Mouse (Mus musculus) urinary bladder, postnatal 36 days (tissue): ENCODE data around the gene Gabpb2.

ENCODE experiments used
- DNase-seq, 2 experiments: peaks; one replicate each; pipeline ENCODE4 v3.0.0; 2022; ENCODE audit warnings: low spot score in 2 of 2, mixed read lengths in 1 of 2

Gene Gabpb2

DNA sequence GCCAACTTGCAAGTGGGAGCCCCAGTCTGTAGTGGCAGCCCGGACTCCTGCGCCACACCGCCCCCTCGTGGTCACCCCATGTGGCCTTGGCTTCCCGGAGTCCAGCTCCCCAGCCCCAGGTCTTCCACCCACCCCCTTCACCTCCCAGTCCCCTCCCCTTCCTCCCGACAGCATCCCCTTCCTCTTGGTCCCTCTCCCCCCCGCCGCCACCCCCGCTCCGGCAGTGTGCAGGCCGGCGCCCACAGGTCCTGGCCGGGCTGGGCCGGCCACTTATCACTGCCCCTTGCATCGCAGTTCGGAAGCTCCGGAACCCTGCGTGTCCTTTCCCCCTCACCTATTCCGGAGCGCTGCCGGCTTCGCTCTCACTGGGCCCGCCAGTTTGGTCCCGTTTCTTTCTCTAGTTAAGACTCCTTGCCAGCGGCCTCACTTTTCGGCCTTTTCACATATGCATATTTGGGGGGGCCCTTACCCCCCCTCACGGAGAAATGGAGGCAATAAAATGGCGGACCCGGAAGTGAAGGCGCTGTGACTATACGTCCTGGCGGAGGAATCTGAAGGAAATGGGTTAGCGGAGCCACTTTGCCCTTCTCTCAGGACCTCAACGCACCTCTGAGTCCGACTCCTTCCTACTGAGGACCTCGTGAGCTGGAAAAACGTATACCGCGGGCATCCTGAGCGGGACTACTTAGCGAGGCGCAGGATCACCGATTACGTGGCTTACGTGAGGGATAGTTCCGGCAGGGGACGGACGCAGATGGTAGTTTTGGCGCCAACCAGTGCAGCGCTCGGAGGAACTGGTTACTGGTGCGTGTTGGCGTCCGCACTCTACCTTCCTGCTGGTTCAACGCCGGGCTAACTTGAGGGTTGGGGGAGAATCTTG, at the start of gene Gabpb2:
Gabpb2 (minus strand) TSS at position 662 of the 880 bp plus-strand sequence.
- DNase-seq: peak; percentile 93 to 95

DNA sequence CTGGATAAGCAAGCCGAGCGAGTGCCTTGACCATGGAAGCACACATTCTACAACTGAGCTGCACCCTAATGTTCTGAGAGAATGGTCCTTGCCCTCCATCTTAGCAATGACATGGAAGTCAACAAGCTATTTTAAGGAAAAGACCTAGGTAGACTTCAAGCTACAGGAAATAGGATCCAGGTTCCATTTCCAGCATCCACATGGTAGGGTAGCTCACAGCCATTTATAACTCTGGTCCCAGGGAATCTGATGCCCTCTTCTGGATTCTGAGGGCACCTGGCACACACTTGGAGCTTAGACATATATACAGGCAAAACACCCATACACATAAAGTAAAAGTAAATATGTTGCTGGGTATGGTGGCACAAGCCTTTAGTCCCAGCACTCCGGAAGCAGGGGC, 48.3 kb upstream of the Gabpb2 start:
- DNase-seq: no peak

DNA sequence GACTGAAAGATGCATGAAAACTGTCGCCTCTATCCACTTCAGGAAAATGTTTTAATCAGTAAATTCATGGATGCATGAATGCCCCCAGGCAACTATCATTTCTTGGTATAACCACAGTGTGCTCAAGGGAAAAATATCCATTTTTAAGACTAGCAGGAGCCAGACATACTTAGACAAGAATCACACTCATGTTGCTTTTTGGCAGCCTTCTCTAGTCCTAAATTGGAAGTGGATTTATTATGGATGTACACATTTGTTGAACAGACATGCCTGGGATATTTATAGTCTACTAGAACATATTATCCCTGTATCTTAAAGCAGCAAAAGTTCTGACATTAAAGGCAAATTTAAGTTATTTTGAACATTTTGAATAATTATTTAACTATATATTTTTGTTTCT, 47.0 kb upstream of the Gabpb2 start:
- no peak for DNase-seq

DNA sequence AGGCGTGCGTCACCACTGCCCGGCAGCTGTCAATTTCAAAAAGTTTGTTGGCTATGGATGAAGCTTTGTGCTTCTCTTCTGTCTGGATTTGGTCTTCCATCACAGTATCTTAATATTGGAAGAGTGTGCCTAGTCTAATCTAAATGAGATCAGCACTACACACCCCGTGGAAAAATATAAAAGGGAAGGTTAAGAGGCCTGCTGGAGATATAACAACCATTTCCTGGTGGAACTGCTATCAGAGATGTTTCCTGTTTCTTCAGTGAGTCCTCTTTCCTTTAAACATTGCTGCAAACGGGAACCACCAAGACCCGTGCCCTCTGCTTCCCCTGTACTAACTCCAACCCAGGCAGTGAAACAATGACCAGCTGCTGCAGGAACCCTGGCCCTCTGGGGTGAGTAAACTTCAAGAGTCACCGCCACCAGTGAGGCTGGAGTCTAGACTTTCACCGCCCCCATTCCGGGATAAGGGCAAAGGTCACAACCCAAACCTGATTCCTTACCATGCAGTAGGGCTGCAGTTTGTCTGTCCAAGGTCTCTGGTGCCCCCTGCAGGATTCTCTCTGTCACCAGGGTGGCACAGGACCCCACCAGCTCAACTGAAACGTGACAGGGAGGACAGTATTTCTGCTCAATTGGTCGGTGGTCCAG, 45.5 kb upstream of the Gabpb2 start:
- DNase-seq: peak in 1 of 2 experiments; percentile 70

DNA sequence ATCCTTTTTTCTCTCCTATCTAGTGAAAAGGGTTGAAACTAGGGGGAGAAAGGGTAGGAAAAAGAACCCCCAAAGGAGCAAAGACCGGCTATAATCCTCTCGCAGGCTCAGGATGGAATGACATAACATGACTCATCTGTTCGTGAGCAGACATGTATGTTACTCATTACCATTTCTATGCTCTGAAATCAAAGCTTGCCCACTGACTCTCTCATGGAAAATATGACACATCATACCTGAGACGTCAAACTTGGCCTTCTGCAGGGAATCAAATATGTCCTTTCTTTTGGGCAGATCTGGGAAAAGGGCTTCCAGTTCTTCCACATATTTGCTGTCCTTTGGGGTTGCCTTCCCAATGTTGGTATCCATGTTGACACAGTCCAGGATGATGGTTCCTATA, 44.3 kb upstream of the Gabpb2 start:
- no peak for DNase-seq

DNA sequence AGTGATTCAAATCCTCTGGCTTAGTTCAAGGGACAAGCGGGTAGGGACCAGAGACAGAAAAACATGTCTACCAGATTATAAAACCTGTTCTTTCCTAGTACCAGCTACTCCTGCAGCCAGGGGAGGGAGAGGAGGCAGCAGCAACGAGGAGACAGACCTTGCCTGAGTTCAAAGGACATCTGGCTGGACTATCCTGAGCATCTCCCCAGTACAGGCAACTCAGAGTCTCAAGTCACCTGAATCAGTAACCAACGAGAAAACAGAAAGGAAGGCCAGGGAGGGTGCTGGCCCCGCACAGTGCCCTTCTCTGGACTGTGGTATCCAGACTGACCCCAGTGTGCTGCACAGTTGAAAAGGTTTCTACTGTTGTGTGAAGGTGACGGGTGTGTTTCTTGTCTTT, 39.2 kb upstream of the Gabpb2 start:
- DNase-seq: no peak

DNA sequence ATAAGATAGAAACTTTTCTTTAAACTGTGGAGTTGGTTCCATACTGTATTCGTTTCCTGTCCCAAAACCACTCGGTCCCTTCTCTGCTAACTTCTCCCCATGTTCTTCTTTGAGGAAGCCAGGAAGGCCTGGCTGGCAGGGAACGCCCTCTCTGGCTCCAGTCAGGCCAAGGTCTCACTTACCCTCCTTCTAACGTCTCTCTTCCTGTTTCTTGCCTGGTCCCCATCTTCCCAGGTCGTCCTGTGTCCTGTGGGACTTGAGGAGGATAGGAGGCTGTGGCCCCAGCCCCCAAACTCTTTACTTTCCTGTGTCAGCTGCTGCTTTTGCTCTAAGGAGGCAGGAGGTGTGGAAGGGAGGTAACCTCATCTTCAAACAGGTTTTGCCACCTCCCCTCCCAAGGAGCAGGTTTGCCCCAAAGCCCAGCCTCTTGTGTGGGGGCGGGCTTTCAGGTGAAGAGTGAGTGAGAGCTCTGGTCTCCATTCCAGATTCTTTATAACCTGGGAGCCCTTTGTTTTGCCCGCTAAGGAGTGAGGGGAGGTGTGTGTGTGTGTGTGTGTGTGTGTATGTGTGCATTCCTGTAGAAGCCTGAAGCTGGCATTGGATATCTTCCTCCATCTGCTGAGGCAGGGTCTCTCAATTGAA, 33.2 kb upstream of the Gabpb2 start, which contains the start of gene Bnipl:
Bnipl (minus strand) TSS at position 411 of the 642 bp plus-strand sequence.
- DNase-seq: no peak

DNA sequence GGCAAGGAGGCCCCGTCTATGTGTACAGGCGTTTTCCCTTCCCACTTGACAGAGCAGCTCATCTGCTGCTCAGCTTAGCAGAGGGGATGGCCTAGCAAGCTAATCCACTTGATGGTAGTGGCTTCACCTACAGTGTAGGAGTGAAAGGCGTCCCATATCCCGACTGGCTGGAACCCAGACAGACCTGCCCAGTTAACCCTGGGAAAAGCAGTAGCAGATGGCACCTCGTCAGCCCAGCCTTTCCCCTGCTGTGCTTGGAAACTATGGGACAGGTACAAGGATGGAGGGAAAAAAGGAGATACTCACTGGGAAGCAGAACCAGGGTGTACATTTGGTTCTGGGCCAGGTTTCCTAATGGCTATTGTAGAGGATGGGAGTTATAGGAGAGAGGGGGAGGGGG, 32.6 kb upstream of the Gabpb2 start:
- no peak for DNase-seq

DNA sequence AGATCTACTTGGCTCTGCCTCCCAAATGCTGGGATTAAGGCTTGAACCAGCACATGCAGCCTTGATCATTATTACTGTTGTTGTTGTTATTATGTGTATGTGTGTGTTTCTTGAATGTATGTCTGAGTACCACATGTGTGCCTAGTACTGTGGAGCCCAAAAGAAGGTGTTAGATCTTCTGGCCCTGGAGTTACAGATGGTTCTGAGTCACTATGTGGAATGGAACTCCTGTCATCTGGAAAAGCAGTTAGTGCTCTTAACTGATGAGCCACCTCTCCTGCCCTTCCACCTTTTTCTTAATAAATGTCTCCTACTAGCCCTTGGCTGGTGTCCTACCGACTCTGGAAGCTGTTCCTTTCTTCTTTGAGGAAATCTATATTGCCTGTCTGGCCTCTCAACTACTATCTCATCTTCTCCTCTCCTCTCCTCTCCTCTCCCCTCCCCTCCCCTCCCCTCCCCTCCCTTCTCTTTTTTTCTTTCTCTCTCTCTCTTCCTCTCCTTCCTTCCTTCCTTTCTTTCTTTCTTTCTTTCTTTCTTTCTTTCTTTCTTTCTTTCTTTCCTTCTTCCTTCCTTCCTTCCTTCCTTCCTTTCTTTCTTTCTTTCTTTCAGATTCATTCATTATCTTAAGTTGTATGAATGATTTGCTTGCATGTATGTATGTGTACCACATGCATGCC, 30.1 kb upstream of the Gabpb2 start:
- DNase-seq: no peak

DNA sequence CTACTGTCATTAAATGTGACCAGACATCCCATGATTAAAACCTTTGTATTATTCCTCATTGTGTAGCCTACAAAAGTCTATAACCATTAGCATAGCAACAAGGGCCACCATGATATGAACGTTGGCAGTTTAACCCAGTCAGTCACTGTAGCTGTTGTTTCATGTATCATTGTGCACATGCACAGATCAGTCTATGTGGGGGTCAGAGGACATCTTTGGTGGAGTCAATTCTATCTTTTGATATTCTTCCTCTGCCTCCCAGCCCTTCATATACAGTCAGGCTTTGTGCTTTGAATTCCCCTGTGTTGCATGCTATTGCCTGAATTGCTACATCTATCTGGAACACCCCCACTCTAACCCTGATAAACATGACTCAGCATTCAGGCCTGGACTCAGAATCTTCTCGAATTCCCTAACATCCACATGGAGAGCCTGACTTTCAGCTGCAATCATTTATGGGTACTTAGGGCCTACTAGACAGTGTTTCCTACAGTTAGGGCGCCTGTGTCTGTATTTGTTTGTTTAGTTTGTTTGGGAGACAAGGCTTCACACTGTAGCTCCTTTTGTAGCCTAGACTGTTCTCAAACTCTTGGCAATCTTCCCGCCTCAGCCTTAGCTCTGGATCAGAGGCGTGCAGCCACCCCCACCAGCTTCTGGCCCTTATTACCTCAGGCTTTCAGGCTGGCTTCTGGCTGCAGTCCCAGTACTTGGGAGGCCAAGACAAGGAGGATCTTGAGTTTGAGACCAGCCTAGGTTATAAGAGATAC, 28.9 kb upstream of the Gabpb2 start:
- DNase-seq: peak in 1 of 2 experiments; percentile 62

DNA sequence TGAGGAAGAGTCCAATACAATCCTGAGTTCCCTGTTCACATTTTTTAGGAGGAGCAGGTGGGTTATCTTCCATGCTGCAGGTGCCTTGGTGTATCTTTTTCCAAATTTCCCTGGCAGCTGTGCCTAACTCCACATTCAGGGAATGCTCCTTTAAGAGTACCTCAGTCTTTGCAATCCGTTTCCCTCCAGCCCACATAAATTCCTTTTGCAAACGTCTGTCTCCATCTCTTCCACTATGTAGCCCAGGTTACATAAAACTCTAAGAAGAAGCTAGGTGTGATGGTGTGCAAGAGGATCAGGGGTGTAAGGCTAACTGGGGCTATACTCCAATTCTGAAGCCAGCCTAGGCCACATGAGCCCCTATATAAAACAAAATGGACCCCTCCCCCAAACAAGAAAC, 25.4 kb upstream of the Gabpb2 start:
- DNase-seq: no peak

DNA sequence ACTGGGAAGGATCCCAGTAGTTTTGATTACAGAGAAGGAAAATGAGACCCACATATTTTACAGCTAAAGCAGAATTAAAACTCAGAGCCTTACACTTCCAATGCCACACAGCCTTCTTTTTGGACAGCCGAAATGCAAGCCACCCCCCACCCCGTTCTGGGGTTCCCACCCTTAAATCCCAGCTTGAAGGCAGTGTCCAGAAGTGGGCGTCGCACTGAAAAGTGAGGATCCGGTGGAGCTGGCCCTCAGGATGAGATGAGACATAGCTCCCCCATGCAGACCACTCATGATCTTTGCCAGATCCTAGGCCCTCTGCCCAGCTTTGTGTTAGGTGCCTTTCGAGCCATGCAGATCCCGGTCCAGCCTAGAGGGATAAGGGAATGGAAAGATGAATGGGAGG, 23.8 kb upstream of the Gabpb2 start, which contains the start of gene Gm128:
Gm128 (minus strand) TSS at position 101 of the 400 bp plus-strand sequence.
- DNase-seq: no peak

DNA sequence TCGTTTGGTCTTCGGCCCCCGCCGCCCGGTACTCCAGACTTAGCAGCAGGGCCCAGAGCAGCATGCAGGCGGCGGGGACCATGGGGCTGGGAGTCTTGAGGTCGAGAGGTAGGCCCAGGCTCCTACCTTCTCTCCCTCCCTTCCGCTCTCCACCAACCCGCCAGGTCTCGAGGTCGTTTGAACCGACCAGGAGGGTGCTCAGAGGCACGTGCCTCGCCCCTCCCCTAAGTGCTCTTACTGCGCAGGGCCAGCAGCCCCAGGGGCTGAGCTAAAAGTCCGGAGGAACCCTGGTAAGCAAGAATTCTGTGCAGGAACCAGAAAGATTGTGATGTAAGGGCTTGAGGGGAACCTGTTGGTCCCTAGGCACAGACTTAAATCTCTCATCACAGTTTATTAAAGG, 23.2 kb upstream of the Gabpb2 start:
- no peak for DNase-seq

DNA sequence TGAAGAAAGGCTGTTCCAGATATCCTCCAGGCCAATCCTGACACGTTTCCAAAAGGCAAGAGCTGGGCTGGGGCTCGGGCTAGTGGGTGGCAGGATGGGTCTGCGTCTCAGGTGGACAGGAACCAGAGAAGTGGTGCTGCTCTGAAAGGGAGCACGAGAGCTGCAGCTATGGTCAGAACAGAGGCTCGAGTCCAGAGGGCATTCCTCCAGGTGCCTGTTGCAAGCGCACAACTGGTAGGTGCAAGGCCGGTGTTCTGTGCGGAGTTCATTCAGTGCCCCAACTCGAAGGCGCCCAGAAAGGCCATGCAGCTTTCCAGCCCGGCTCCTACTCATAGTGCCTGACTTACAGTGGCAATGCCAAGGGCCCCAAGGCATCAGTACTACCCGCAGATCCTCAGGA, 22.3 kb upstream of the Gabpb2 start:
- no peak for DNase-seq

DNA sequence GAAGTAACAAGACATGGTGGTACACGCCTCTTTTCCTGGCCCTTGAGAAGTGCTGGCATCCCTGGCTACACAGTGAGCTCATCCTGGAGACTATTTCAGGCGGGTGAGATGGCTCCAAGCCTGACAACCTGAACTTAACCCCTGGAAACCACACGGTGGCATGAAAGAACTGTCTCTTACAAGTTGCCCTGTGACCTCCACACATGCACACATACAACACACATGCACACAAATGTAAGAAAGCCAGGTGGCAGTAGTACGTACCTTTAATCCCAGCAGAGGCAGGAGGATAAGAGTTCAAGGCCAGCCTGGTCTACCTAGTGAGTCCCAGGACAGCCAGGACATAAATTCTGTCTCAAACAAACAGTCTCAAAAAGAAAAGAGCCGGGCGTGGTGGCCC, 21.3 kb upstream of the Gabpb2 start:
- DNase-seq: no peak

DNA sequence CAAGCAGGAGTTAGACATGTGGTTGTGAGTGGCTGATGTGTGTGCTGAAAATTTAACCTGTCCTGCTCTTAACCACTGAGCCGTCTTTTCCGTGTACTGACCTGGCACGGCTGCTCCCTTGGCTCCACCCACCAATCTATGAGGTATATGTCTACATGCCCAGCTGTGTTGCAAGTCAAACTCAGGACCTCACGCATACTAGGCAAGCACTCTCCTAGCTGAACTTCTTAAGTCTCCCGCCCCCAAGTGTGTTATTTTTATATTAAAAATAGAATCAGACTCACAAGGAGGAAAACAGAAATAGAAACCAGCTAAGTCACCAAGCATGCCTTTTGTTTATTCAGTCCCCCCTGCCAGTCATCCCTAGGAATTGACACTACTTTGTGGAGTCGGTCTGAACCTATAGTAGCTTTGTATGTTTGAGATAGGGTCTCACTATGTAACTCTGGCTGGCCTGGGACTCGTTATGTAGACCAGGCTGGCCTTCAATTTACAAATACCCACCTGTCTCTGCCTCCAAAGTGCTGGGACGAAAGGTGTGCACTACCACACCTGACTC, 19.9 kb upstream of the Gabpb2 start:
- no peak for DNase-seq

DNA sequence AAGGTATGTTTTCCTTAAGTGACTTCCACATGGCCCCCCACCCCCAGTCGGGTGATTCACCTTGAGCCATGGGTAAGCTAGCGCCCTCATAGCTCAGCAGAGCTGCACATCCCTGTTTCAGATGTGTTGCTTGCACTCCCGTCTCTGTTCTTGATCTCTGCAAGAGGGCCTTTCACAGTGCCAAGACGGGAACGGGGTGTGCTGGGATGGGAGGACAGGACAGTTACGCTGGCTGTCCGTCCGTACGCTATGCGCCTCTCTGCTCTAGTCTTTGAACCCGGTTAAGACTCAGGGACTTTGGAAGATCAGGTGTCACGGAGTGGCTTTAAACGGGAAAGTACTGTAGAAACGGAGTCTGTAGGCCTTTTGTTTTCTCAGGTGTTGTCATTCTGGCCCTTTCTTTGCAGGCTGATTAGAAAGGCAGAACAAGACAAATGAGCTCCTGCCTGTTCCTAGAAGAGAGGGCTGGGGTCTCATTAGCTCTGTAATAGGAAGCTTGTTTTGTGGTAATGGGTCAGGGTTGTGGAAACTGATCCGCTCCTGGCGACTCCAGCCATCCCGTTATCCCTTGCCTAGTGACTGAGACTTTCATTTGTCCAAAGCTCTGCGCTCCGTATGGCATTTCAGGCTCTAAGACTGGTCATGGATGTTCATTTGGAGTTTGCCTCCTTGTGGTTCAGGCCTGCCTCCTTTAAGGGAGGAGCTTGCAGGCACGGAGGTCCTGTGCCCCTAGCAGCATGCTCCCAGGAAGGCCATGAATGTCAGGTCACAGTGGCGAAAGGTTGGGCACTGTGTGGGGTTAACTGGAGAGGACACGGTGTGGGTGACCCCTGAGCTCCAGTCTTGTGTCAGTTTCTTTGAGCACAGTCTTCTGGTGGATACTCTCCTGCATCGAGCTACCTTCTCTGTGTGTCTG, 17.9 kb upstream of the Gabpb2 start:
- no peak for DNase-seq

DNA sequence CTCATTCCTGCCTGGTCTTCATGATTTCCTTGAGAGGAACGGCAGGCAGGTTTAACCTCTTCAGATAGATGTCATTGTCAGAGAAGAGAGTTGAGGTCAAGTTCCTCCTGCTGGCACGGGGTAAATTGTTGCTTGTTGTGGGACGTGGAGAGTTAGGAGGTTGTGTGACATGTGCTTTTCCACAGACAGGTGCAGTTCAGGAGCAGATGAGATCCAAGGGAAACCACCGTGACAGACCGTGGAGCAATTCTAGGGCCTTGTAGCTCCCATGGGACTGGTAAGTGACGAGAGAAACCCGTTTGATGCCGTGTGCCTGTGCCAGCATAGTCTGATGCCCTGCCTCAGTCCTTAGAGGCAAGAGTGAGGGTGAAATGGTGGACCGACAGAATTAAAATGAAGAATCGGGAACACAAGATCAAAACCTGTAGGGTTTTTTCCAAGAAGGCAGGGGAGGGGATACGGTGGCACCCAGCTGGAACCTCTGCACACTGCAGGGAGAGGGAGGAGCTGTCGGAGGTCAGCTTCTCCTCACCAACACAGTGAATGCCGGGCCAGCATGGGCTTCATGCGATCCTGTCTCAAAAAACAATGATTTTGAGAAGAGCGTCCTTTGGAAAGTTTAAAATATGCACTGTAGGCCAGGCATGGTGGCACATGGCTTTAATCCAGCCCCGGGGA, 15.7 kb upstream of the Gabpb2 start:
- no peak for DNase-seq

DNA sequence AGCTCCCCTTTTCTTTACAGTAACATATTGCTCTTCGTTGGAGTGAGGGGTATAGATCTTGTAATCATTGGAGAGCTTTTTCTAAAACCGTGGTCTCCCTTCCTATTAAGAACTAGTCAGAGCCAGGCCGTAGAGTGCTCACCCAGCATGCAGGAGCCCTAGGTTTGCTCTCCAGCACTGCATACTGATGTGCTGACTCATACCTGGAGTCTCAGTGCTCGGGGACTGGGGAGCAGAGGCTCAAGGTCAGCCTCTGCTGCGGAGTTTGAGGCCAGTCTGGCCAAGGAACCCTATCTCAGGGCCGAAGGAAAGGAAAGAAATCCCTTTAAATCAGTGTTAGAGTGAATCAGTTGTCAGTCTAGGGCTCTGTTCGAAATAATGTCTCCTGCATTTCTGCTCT, 15.1 kb upstream of the Gabpb2 start:
- peak in 1 of 2 experiments; percentile 45 for DNase-seq
